Mouse (Mus musculus) ES-E14 (cell line): Measurements from ENCODE around the gene Wasf2. TPM values are rescaled to one million over a fixed set of nuclear protein-coding genes. Genes with fewer than 3 reads are reported as not detected.

Source experiments
- DNase-seq: peaks from one replicate; pipeline ENCODE4 v3.0.0-alpha.2; 2013; ENCODE audit warnings: low read depth, low spot score
- H3K27ac ChIP-seq: 2 replicates; pipeline ENCODE4 v1.5.1; 2012; ENCODE audit warnings: low read depth, mild to moderate bottlenecking, low read length, moderate library complexity, mixed read lengths; ENCODE audit not compliant: poor library complexity, insufficient read depth, severe bottlenecking
- H3K36me3 ChIP-seq: 2 replicates; pipeline ENCODE4 v1.6.1; 2012; ENCODE audit warnings: mild to moderate bottlenecking, low read length, moderate library complexity, mixed read lengths; ENCODE audit not compliant: control insufficient read depth, poor library complexity, insufficient read depth, severe bottlenecking
- H3K4me1 ChIP-seq, 2 experiments: fragments of 150-350 bp in 1 of 2; sonication (generic) in 1 of 2; 2 replicates each; pipeline ENCODE4 v1.6.1; 2012; ENCODE audit warnings: low read length in 2 of 2, mild to moderate bottlenecking in 1 of 2, mixed read lengths in 1 of 2; ENCODE audit not compliant: control insufficient read depth in 2 of 2, insufficient read depth in 2 of 2, poor library complexity in 1 of 2
- H3K4me3 ChIP-seq, 2 experiments: fragments of 150-350 bp in 1 of 2; sonication (generic) in 1 of 2; 2 replicates each; pipeline ENCODE4 v1.5.1; 2012; ENCODE audit warnings: low read length in 2 of 2, low read depth in 1 of 2, mild to moderate bottlenecking in 1 of 2, mixed read lengths in 1 of 2; ENCODE audit not compliant: insufficient read depth in 1 of 2, poor library complexity in 1 of 2, severe bottlenecking in 1 of 2
- H3K9ac ChIP-seq: 2 replicates; pipeline ENCODE4 v1.6.1; 2012; ENCODE audit warnings: low read depth, mild to moderate bottlenecking, low read length, mixed read lengths; ENCODE audit not compliant: poor library complexity, insufficient read depth, severe bottlenecking
- H3K9me3 ChIP-seq: fragments of 150-350 bp; sonication (generic); 2 replicates; pipeline ENCODE4 v1.6.1; 2012; ENCODE audit warnings: low read depth, mild to moderate bottlenecking, low read length; ENCODE audit not compliant: control insufficient read depth, insufficient read depth
- CHD2 ChIP-seq: IDR thresholded peaks from 2 replicates; pipeline ENCODE4 v1.6.1; 2014; ENCODE audit warnings: mild to moderate bottlenecking, low read depth, low read length, inconsistent platforms
- HCFC1 ChIP-seq: IDR thresholded peaks from 2 replicates; pipeline ENCODE4 v1.6.1; 2012; ENCODE audit warnings: low read length, inconsistent platforms, borderline replicate concordance; ENCODE audit not compliant: insufficient read depth
- MAFK ChIP-seq: IDR thresholded peaks from 2 replicates; pipeline ENCODE4 v1.6.1; 2014; ENCODE audit warnings: mild to moderate bottlenecking, low read depth, low read length, inconsistent platforms; ENCODE audit not compliant: insufficient read depth
- ZC3H11A ChIP-seq: IDR thresholded peaks from 2 replicates; pipeline ENCODE4 v1.6.1; 2012; ENCODE audit warnings: low read depth, mild to moderate bottlenecking, inconsistent platforms, low read length, borderline replicate concordance
- ZNF384 ChIP-seq: IDR thresholded peaks from 2 replicates; pipeline ENCODE4 v1.6.1; 2012; ENCODE audit warnings: low read depth, low read length, inconsistent platforms
- in situ Hi-C, 2 experiments: fragments of 600-800 bp; cut with MboI; formaldehyde crosslinking; loops; one replicate each; pipeline ENCODE4 v1.15.1; 2025; ENCODE audit warnings: low sequenced_read_pairs in 2 of 2, inconsistent platforms in 1 of 2; ENCODE audit not compliant: unreplicated experiment in 2 of 2
- total RNA-seq: library from RNA; depleted of rRNA; stranded (reverse); fragments of 300-350 nt; gene quantifications from 2 replicates; pipeline ENCODE4 v1.2.3, GENCODE M21; 2012

The Wasf2 gene
- total RNA-seq, 1 experiment, result 32.3 TPM

DNA sequence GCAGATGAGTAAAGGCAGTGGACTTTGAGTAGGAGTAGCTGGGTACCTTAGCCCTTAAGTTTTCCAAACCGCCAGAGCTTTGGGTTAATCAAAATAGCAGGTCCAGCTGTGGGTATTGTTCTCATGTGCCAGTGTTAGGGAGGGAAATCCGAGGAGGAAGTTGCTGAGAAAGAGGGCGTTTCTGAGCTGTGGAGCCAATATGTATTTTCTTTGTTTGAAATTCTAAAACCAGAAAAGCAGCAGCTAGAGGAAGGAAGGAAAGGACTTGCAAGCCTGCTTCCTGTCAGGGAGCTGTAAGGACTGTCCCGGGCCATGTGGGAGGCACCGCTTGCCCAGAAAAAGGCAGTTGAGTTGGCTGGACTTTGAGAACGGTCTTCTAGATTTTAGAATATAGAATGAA is 1.7 kb downstream of the Wasf2 start:
- H3K27ac ChIP-seq, result peak overlapping the region; percentile 51; the same call in 1 of the 2 replicates
- in situ Hi-C loops, result no loop called here

GRCm38 (mm10) chr4:133136946-133137345 is 6.6 kb downstream of the Wasf2 start:
- H3K36me3 ChIP-seq, result peaks cover 4% of the 10 kb centered on the region; the same call in 1 of the 2 replicates
- DNase-seq, result no peak
- in situ Hi-C loops, result no loop called here
- no peak overlapping the region for H3K9ac ChIP-seq
- H3K27ac ChIP-seq, result no peak overlapping the region
- H3K4me3 ChIP-seq, result no peak overlapping the region
- TF ChIP-seq ZC3H11A (no peak), HCFC1 (no peak), MAFK (no peak), CHD2 (no peak), ZNF384 (no peak)
- no peaks in the 10 kb centered on the region for H3K9me3 ChIP-seq
- H3K4me1 ChIP-seq, result peaks cover 2 to 4% of the 10 kb centered on the region in 2 experiments

More for the DNA sequence above, 1.7 kb downstream of the Wasf2 start:
- no peak for DNase-seq
- 0 out of 2 replicates have a peak, but pooled peaks cover 2% of the 10 kb centered on the region for H3K36me3 ChIP-seq
- no peaks in the 10 kb centered on the region for H3K9me3 ChIP-seq
- H3K4me3 ChIP-seq, result peak overlapping the region; percentile 68 to 90
- TF ChIP-seq ZNF384, result no peak
- TF ChIP-seq MAFK, result no peak
- no peak for TF ChIP-seq CHD2
- TF ChIP-seq ZC3H11A, result no peak
- no peak for TF ChIP-seq HCFC1
- H3K9ac ChIP-seq, result peak overlapping the region; percentile 94; the same call in 1 of the 2 replicates
- H3K4me1 ChIP-seq, result peaks cover 2 to 10% of the 10 kb centered on the region in 2 experiments; a peak in 2 of 4 replicates

DNA sequence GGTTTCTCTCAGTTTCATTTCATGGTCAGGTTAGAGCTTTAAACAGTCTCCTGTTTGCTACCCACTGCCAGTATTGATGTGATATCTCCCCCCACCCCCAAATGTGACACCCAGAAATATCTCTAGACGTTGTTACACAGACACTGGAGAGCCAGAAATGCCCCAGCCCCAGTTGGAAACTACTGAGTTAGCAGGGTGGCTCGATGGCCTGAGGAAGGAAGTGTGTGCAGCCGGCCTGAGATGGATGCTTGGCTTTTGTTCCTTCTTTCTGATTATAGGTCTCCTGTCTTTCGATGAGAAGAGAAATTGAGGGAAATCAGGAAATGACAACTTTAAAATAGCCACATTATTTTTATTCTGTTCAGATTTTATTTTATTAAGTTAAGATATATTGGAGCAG is 8.7 kb downstream of the Wasf2 start:
- in situ Hi-C loops, result no loop called here
- no peak for DNase-seq
- Histone ChIP-seq H3K9ac (no peak overlapping the region), H3K9me3 (no peaks in the 10 kb centered on the region), H3K4me1 (peaks cover 2 to 3% of the 10 kb centered on the region in 2 experiments; a peak in 3 of 4 replicates), H3K4me3 (no peak overlapping the region), H3K27ac (no peak overlapping the region), H3K36me3 (peaks cover 4% of the 10 kb centered on the region; the same call in 1 of the 2 replicates)
- TF ChIP-seq ZC3H11A (no peak), MAFK (no peak), ZNF384 (no peak)

- 0 out of 4 replicates have a peak, but pooled peaks cover 0 to 2% of the 10 kb centered on the region in 2 experiments for H3K4me1 ChIP-seq
- no peaks in the 10 kb centered on the region for H3K9me3 ChIP-seq
- no peaks in the 10 kb centered on the region; the same call in 1 of the 2 replicates for H3K36me3 ChIP-seq
- DNase-seq, result no peak
- H3K27ac ChIP-seq, result no peak overlapping the region
- in situ Hi-C loops, result no loop called here
- no peak for TF ChIP-seq MAFK
- no peak for TF ChIP-seq CHD2
- TF ChIP-seq ZNF384, result no peak
- no peak for TF ChIP-seq ZC3H11A
- no peak for TF ChIP-seq HCFC1
- no peak overlapping the region for H3K4me3 ChIP-seq
- no peak overlapping the region for H3K9ac ChIP-seq
Measured at GRCm38 (mm10) chr4:133155006-133155405, 24.7 kb downstream of the Wasf2 start.

GRCm38 (mm10) chr4:133155726-133156125 is 25.4 kb downstream of the Wasf2 start:
- Histone ChIP-seq H3K4me3 (no peak overlapping the region), H3K4me1 (0 out of 4 replicates have a peak, but pooled peaks cover 0 to 2% of the 10 kb centered on the region in 2 experiments), H3K9me3 (no peaks in the 10 kb centered on the region), H3K27ac (no peak overlapping the region), H3K9ac (no peak overlapping the region), H3K36me3 (peaks cover 2% of the 10 kb centered on the region; the same call in 1 of the 2 replicates)
- no peak for TF ChIP-seq MAFK
- TF ChIP-seq ZC3H11A, result no peak
- no peak for TF ChIP-seq ZNF384
- TF ChIP-seq HCFC1, result no peak
- TF ChIP-seq CHD2, result no peak
- in situ Hi-C loops, result no loop called here
- no peak for DNase-seq
